Mouse (Mus musculus): ENCODE results near the gene Erf.

- TF ChIP-seq CTCF (IDR thresholded peaks at IDR 0.05; ENCODE audit: insufficient read depth, low read length) (no peak), POLR2A (IDR thresholded peaks at IDR 0.05; ENCODE audit: borderline replicate concordance, extremely low read depth, low read depth, low read length) (0 out of 2 replicates have a peak, but pooled peaks have one; percentile 37)
These were observed 670 bp upstream of the Erf start for GRCm38 (mm10) chr7:25251071-25251791.

Measured in lung, adult 2 months (tissue).